Comparison of ENCODE assay signal across 7 mouse cellular contexts in the genomic region with DNA sequence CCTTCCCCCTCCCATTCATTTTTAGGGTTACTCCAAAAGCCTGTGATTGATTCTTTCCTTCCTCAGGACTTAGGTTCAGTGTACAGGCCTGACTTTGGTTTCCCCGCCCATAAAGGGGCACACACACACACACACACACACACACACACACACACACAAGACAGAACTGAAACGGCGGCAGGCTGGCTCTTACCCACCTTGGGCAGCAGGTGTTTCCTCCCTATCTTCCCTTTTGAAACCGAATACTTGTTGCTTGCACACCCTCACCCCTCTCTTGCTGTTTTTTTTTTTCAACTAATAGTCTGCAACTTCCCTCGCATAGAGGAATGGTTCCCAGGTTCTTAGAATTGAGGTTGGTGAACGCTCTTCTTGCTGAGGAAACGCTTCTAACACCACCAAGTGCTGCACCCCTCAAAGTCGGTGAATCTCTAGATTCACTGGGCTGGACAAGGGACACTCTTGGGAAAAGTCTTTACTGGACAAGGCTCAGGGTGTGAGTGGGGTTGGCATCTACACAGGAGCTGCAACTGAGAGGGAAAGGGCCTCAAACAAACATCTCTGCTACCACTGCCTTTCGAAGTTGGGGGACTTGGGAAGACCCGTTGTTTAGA. TPM values are rescaled to one million over a fixed set of nuclear protein-coding genes. Genes with fewer than 3 reads are reported as not detected.
DNase-seq lines count a peak whose midpoint lies in the region; ATAC-seq and TF ChIP-seq lines count a peak whose summit lies in the region.

No protein-coding gene starts in this region.

- H3K27ac ChIP-seq in hindbrain, embryonic 13.5 days = peak overlapping the region; percentile 67
- peak overlapping the region; percentile 94 for H3K27ac ChIP-seq in liver, embryonic 12.5 days
- peak overlapping the region; percentile 69 for H3K27ac ChIP-seq in neural tube, embryonic 14.5 days (ENCODE audit: low read depth, low read length)

- H3K36me3 ChIP-seq in E14TG2a.4 (ENCODE audit: insufficient read depth, low read length) = peaks cover 14% of the 10 kb centered on the region
- H3K36me3 ChIP-seq in hindbrain, embryonic 13.5 days = peaks cover 19% of the 10 kb centered on the region; the same call in 1 of the 2 replicates
- H3K36me3 ChIP-seq in liver, embryonic 12.5 days = peaks cover 30% of the 10 kb centered on the region
- H3K36me3 ChIP-seq in neural tube, embryonic 14.5 days (ENCODE audit: control insufficient read depth, insufficient read depth, low read length) = no peaks in the 10 kb centered on the region

- H3K4me3 ChIP-seq in E14TG2a.4 (replicated peaks; ENCODE audit: low read length) = peak overlapping the region; percentile 81
- H3K4me3 ChIP-seq in hindbrain, embryonic 13.5 days = peak overlapping the region; percentile 58
- H3K4me3 ChIP-seq in liver, embryonic 12.5 days = peak overlapping the region; percentile 86
- peak overlapping the region; percentile 53 for H3K4me3 ChIP-seq in neural tube, embryonic 14.5 days (ENCODE audit: low read depth, low read length)

- peak overlapping the region; percentile 87 for H3K4me2 ChIP-seq in hindbrain, embryonic 13.5 days
- H3K4me2 ChIP-seq in liver, embryonic 12.5 days = peak overlapping the region; percentile 90
- H3K4me2 ChIP-seq in neural tube, embryonic 14.5 days (ENCODE audit: low read depth, low read length) = peak overlapping the region; percentile 81

- peaks cover 9% of the 10 kb centered on the region; the same call in 1 of the 2 replicates for H3K27me3 ChIP-seq in E14TG2a.4 (ENCODE audit: insufficient read depth, low read length)
- no peaks in the 10 kb centered on the region for H3K27me3 ChIP-seq in hindbrain, embryonic 13.5 days
- H3K27me3 ChIP-seq in liver, embryonic 12.5 days (replicated peaks) = no peaks in the 10 kb centered on the region
- no peaks in the 10 kb centered on the region for H3K27me3 ChIP-seq in neural tube, embryonic 14.5 days (ENCODE audit: control insufficient read depth, insufficient read depth, low read length)

- 34% methylated on average over 10 of the region's 10 CpGs for WGBS in hindbrain, embryonic 13.5 days
- 11% methylated on average over 10 of the region's 10 CpGs for WGBS in liver, embryonic 12.5 days (ENCODE audit: insufficient replicate concordance)
- 37% methylated on average over 10 of the region's 10 CpGs for WGBS in neural tube, embryonic 14.5 days

- TF ChIP-seq CTCF in E14TG2a.4 (conservative IDR thresholded peaks at IDR 0.05; ENCODE audit: low read length) = no peak
- no peak for TF ChIP-seq CTCF in brain, embryonic 14.5 days (IDR thresholded peaks at IDR 0.05; ENCODE audit: borderline replicate concordance, extremely low read depth, insufficient read depth, insufficient read length)

- H3K9ac ChIP-seq in hindbrain, embryonic 13.5 days = peak overlapping the region; percentile 85
- peak overlapping the region; percentile 95 for H3K9ac ChIP-seq in liver, embryonic 12.5 days
- peak overlapping the region; percentile 65 for H3K9ac ChIP-seq in neural tube, embryonic 14.5 days (replicated peaks; ENCODE audit: low read depth, low read length)

- H3K9me3 ChIP-seq in E14TG2a.4 (ENCODE audit: low read length) = no peaks in the 10 kb centered on the region
- no peaks in the 10 kb centered on the region for H3K9me3 ChIP-seq in hindbrain, embryonic 13.5 days
- no peaks in the 10 kb centered on the region for H3K9me3 ChIP-seq in liver, embryonic 12.5 days (replicated peaks)
- H3K9me3 ChIP-seq in neural tube, embryonic 14.5 days (ENCODE audit: control insufficient read depth, low read length) = no peaks in the 10 kb centered on the region

- TF ChIP-seq POLR2A in brain, embryonic 14.5 days (IDR thresholded peaks at IDR 0.05; ENCODE audit: borderline replicate concordance, extremely low read depth, insufficient read depth, insufficient read length, poor library complexity, severe bottlenecking) = no peak

- DNase-seq in brain, embryonic 14.5 days (ENCODE audit: low read depth) = peak; percentile 17
- DNase-seq in urinary bladder, adult 18-20 months (ENCODE audit: low spot score in 2 of 2) = no peak
- no peak for DNase-seq in retina, postnatal 1 day

- H3K4me1 ChIP-seq in E14TG2a.4 (replicated peaks; ENCODE audit: low read depth, low read length) = peaks cover 63% of the 10 kb centered on the region
- peaks cover 63% of the 10 kb centered on the region for H3K4me1 ChIP-seq in hindbrain, embryonic 13.5 days (replicated peaks)
- peaks cover 97% of the 10 kb centered on the region for H3K4me1 ChIP-seq in liver, embryonic 12.5 days
- peaks cover 16% of the 10 kb centered on the region; the same call in 1 of the 2 replicates for H3K4me1 ChIP-seq in neural tube, embryonic 14.5 days (ENCODE audit: control insufficient read depth, insufficient read depth, low read length)

- peak; percentile 14; the same call in 1 of the 2 replicates for ATAC-seq in hindbrain, embryonic 13.5 days (ENCODE audit: low FRiP score)
- peak; percentile 17 for ATAC-seq in liver, embryonic 12.5 days
- ATAC-seq in neural tube, embryonic 14.5 days (ENCODE audit: low read depth) = no peak; the same call in 1 of the 2 replicates

RNA-seq across cellular contexts. Expression of gene Mgat1, which starts 5.9 kb away (rescaled TPM):
- polyA plus RNA-seq in brain, embryonic 14.5 days (2012; rRNA removed) = 60.6 and 65.9 TPM in 2 replicates
- polyA plus RNA-seq in hindbrain, embryonic 13.5 days (2015; fragmentation: Nextera tagmentation; extraction: Ambion mirVana) = 31.0 and 34.0 TPM in 2 replicates
- 35.4 and 35.7 TPM in 2 replicates for polyA plus RNA-seq in liver, embryonic 12.5 days (2016; fragmentation: Nextera tagmentation; extraction: Ambion mirVana)
- polyA plus RNA-seq in neural tube, embryonic 14.5 days (2014; fragmentation: Nextera tagmentation; extraction: Ambion mirVana) = 22.6 and 29.3 TPM in 2 replicates

RNA-seq across cellular contexts. Expression of gene Olfr1393, which starts 28.2 kb away (rescaled TPM):
- polyA plus RNA-seq in brain, embryonic 14.5 days (2012; rRNA removed) = 0.19 and 0.26 TPM in 2 replicates
- 0.22 TPM in 1 of 2 replicates, not detected in the other for polyA plus RNA-seq in hindbrain, embryonic 13.5 days (2015; fragmentation: Nextera tagmentation; extraction: Ambion mirVana)
- 0.05 and 0.10 TPM in 2 replicates for polyA plus RNA-seq in liver, embryonic 12.5 days (2016; fragmentation: Nextera tagmentation; extraction: Ambion mirVana)
- 0.09 TPM in 1 of 2 replicates, not detected in the other for polyA plus RNA-seq in neural tube, embryonic 14.5 days (2014; fragmentation: Nextera tagmentation; extraction: Ambion mirVana)

RNA-seq across cellular contexts. Expression of gene Olfr1392, which starts 35.2 kb away (rescaled TPM):
- 0.26 and 0.29 TPM in 2 replicates for polyA plus RNA-seq in brain, embryonic 14.5 days (2012; rRNA removed)
- not detected in 2 replicates for polyA plus RNA-seq in hindbrain, embryonic 13.5 days (2015; fragmentation: Nextera tagmentation; extraction: Ambion mirVana)
- not detected in 2 replicates for polyA plus RNA-seq in liver, embryonic 12.5 days (2016; fragmentation: Nextera tagmentation; extraction: Ambion mirVana)
- polyA plus RNA-seq in neural tube, embryonic 14.5 days (2014; fragmentation: Nextera tagmentation; extraction: Ambion mirVana) = not detected in 2 replicates

RNA-seq across cellular contexts. Expression of gene Zfp62, which starts 46.8 kb away (rescaled TPM):
- 23.8 and 34.9 TPM in 2 replicates for polyA plus RNA-seq in brain, embryonic 14.5 days (2012; rRNA removed)
- 53.4 and 54.6 TPM in 2 replicates for polyA plus RNA-seq in hindbrain, embryonic 13.5 days (2015; fragmentation: Nextera tagmentation; extraction: Ambion mirVana)
- polyA plus RNA-seq in liver, embryonic 12.5 days (2016; fragmentation: Nextera tagmentation; extraction: Ambion mirVana) = 16.2 and 16.6 TPM in 2 replicates
- 49.6 and 54.4 TPM in 2 replicates for polyA plus RNA-seq in neural tube, embryonic 14.5 days (2014; fragmentation: Nextera tagmentation; extraction: Ambion mirVana)

RNA-seq across cellular contexts. Expression of gene Olfr10, which starts 54.6 kb away (rescaled TPM):
- polyA plus RNA-seq in brain, embryonic 14.5 days (2012; rRNA removed) = not detected in 2 replicates
- not detected in 2 replicates for polyA plus RNA-seq in hindbrain, embryonic 13.5 days (2015; fragmentation: Nextera tagmentation; extraction: Ambion mirVana)
- not detected in 2 replicates for polyA plus RNA-seq in liver, embryonic 12.5 days (2016; fragmentation: Nextera tagmentation; extraction: Ambion mirVana)
- polyA plus RNA-seq in neural tube, embryonic 14.5 days (2014; fragmentation: Nextera tagmentation; extraction: Ambion mirVana) = not detected in 2 replicates
